Mouse (Mus musculus) heart, adult 2 months (tissue): ENCODE measurements at regions not wholly inside any gene's neighbourhood (a gene's known extent, or its start where the extent isn't known, plus 50 kb on each side); places are given as distances from the start of the nearest gene placed in this dataset.

Experiments
- DNase-seq, 2 experiments: peaks; one replicate each; pipeline ENCODE4 v3.0.0; 2021
- H3K27ac ChIP-seq: fragments of 200-600 bp; 2 replicates; pipeline ENCODE4 v1.8.1; 2022
- H3K27me3 ChIP-seq: fragments of 200-500 bp; 2 replicates; pipeline ENCODE4 v1.6.1; 2012; ENCODE audit warnings: mild to moderate bottlenecking, low read length, inconsistent platforms, mixed read lengths; ENCODE audit not compliant: control insufficient read depth, insufficient read depth
- H3K36me3 ChIP-seq: fragments of 200-500 bp; 2 replicates; pipeline ENCODE4 v1.6.1; 2012; ENCODE audit warnings: low read length, inconsistent platforms; ENCODE audit not compliant: control insufficient read depth, insufficient read depth
- H3K4me1 ChIP-seq: fragments of 200-500 bp; 2 replicates; pipeline ENCODE4 v1.6.1; 2011; ENCODE audit warnings: low read length; ENCODE audit not compliant: control insufficient read depth, insufficient read depth
- H3K4me3 ChIP-seq: fragments of 200-600 bp; 2 replicates; pipeline ENCODE4 v1.8.1; 2022
- H3K79me2 ChIP-seq: fragments of 200-500 bp; replicated peaks from 2 replicates; pipeline ENCODE4 v1.6.1; 2012; ENCODE audit warnings: mild to moderate bottlenecking, inconsistent platforms, low read length, moderate library complexity, mixed read lengths; ENCODE audit not compliant: control insufficient read depth, insufficient read depth
- H3K9ac ChIP-seq: fragments of 200-500 bp; 2 replicates; pipeline ENCODE4 v1.6.1; 2012; ENCODE audit warnings: low read depth, mild to moderate bottlenecking, control low read depth, inconsistent platforms, low read length, mixed read lengths
- CTCF ChIP-seq: fragments of 200-600 bp; IDR thresholded peaks from 2 replicates; pipeline ENCODE4 v1.8.1; 2022; ENCODE audit warnings: antibody characterized with exemption, mild to moderate bottlenecking, moderate library complexity
- EP300 ChIP-seq: fragments of 200-500 bp; IDR thresholded peaks from 2 replicates; pipeline ENCODE4 v1.6.1; 2011; ENCODE audit warnings: low read depth, low read length, control low read depth; ENCODE audit not compliant: insufficient read depth
- POLR2A ChIP-seq: fragments of 200-500 bp; IDR thresholded peaks from 2 replicates; pipeline ENCODE4 v1.6.1; 2011; ENCODE audit warnings: mild to moderate bottlenecking, low read depth, low read length, control low read depth; ENCODE audit not compliant: insufficient read depth
- WGBS: fragments of 180-500 bp; shearing (Covaris S2); methylation state at CpG from one replicate; pipeline ENCODE4 v1.1.7; 2018; 5-methylcytosine and 5-hydroxymethylcytosine counted together
- intact Hi-C: fragments of 180-260 bp; cut with DNase I; formaldehyde crosslinking; loops from one replicate; pipeline ENCODE4 v1.15.1; 2025

GRCm38 (mm10) chr4:22109410-22109809 lies 178.3 kb downstream of the Faxc start:
- 38% methylated on average over 6 of the region's 6 CpGs for WGBS
- Histone ChIP-seq H3K27ac (no peak overlapping the region), H3K79me2 (no peaks in the 10 kb centered on the region), H3K36me3 (no peaks in the 10 kb centered on the region), H3K4me1 (no peaks in the 10 kb centered on the region), H3K4me3 (no peak overlapping the region), H3K27me3 (no peaks in the 10 kb centered on the region), H3K9ac (no peak overlapping the region)
- intact Hi-C loops, result no loop called here
- DNase-seq, result no peak
- TF ChIP-seq EP300 (no peak), CTCF (no peak), POLR2A (no peak)

GRCm38 (mm10) chr4:22110400-22110799 lies 179.3 kb downstream of the Faxc start:
- no peaks in the 10 kb centered on the region for H3K79me2 ChIP-seq
- H3K27me3 ChIP-seq, result no peaks in the 10 kb centered on the region
- no peaks in the 10 kb centered on the region for H3K36me3 ChIP-seq
- no peak for DNase-seq
- no peak overlapping the region for H3K9ac ChIP-seq
- no peak overlapping the region for H3K4me3 ChIP-seq
- no peaks in the 10 kb centered on the region for H3K4me1 ChIP-seq
- TF ChIP-seq POLR2A, result no peak
- no peak for TF ChIP-seq CTCF
- TF ChIP-seq EP300, result no peak
- intact Hi-C loops, result no loop called here
- H3K27ac ChIP-seq, result no peak overlapping the region
- WGBS, result 34% methylated on average over 8 of the region's 8 CpGs

DNA sequence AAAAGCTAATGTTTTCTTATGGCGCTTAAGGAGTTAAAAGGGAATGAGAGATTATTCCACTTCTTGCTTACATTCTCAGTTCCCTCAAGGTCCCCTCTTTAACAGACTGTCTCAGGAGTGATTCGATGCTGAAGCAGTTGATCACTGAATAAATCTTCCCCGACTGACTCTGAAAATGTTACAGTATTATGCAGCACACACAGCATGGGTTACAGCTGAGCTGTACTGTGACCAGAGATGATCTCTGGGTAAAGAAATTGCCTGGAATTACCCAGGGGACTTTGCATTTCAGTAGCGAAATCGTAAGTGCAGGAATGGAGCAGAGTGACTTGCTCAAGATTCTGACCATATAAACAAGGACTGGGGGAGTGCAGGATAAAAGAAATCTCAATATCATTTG lies 181.1 kb downstream of the Faxc start:
- no peak for DNase-seq
- intact Hi-C loops, result no loop called here
- Histone ChIP-seq H3K9ac (no peak overlapping the region), H3K79me2 (no peaks in the 10 kb centered on the region), H3K4me3 (no peak overlapping the region), H3K36me3 (no peaks in the 10 kb centered on the region), H3K4me1 (no peaks in the 10 kb centered on the region), H3K27me3 (no peaks in the 10 kb centered on the region), H3K27ac (no peak overlapping the region)
- WGBS, result 60% methylated on average over 5 of the region's 5 CpGs
- TF ChIP-seq CTCF (no peak), POLR2A (no peak), EP300 (no peak)

GRCm38 (mm10) chr4:22114451-22114850 lies 183.3 kb downstream of the Faxc start:
- no peaks in the 10 kb centered on the region for H3K36me3 ChIP-seq
- intact Hi-C loops, result no loop called here
- TF ChIP-seq CTCF, result no peak
- TF ChIP-seq POLR2A, result no peak
- TF ChIP-seq EP300, result no peak
- no peaks in the 10 kb centered on the region for H3K27me3 ChIP-seq
- H3K9ac ChIP-seq, result no peak overlapping the region
- no peaks in the 10 kb centered on the region for H3K4me1 ChIP-seq
- no peak overlapping the region for H3K27ac ChIP-seq
- no peak for DNase-seq
- H3K79me2 ChIP-seq, result no peaks in the 10 kb centered on the region
- no peak overlapping the region for H3K4me3 ChIP-seq

GRCm38 (mm10) chr4:22119877-22120276 lies 188.7 kb downstream of the Faxc start:
- H3K27ac ChIP-seq, result no peak overlapping the region
- H3K4me3 ChIP-seq, result no peak overlapping the region
- TF ChIP-seq EP300, result no peak
- no peak for TF ChIP-seq CTCF
- TF ChIP-seq POLR2A, result no peak
- no peaks in the 10 kb centered on the region; the same call in 1 of the 2 replicates for H3K4me1 ChIP-seq
- DNase-seq, result no peak
- no peaks in the 10 kb centered on the region for H3K79me2 ChIP-seq
- WGBS, result 49% methylated on average over 3 of the region's 3 CpGs
- no peaks in the 10 kb centered on the region for H3K27me3 ChIP-seq
- no peaks in the 10 kb centered on the region for H3K36me3 ChIP-seq
- intact Hi-C loops, result no loop called here
- H3K9ac ChIP-seq, result no peak overlapping the region

DNA sequence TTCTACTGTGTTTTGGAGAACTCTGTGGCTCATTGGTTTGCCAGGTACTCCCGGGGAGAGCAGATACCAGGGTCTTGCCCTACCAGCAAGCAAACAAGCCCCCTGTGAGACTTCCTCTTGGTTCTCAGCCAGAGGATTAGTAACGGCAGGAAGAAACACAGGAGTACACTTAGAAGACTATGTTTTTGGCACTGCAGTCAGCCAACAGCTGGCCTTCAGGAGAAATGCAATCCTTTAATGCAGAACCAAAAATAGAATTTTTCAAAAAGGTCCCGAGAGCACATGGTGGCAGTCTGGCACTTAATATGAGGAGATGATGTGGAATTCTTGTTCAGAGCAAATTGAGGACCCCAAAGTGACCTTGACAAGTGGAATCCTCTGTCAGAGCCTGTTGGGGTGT lies 189.8 kb downstream of the Faxc start:
- H3K27ac ChIP-seq, result no peak overlapping the region
- H3K4me3 ChIP-seq, result no peak overlapping the region
- intact Hi-C loops, result no loop called here
- no peaks in the 10 kb centered on the region for H3K79me2 ChIP-seq
- no peaks in the 10 kb centered on the region for H3K36me3 ChIP-seq
- H3K4me1 ChIP-seq, result no peaks in the 10 kb centered on the region; the same call in 1 of the 2 replicates
- DNase-seq, result no peak
- H3K9ac ChIP-seq, result no peak overlapping the region
- 1% methylated on average over 3 of the region's 3 CpGs for WGBS
- TF ChIP-seq POLR2A (no peak), EP300 (no peak), CTCF (no peak)
- no peaks in the 10 kb centered on the region for H3K27me3 ChIP-seq

GRCm38 (mm10) chr4:22121397-22121796 lies 190.3 kb downstream of the Faxc start:
- no peak for DNase-seq
- Histone ChIP-seq H3K4me3 (no peak overlapping the region), H3K9ac (no peak overlapping the region), H3K79me2 (no peaks in the 10 kb centered on the region), H3K4me1 (no peaks in the 10 kb centered on the region; the same call in 1 of the 2 replicates), H3K27ac (no peak overlapping the region), H3K27me3 (no peaks in the 10 kb centered on the region), H3K36me3 (no peaks in the 10 kb centered on the region)
- TF ChIP-seq POLR2A (no peak), CTCF (no peak), EP300 (no peak)
- 28% methylated on average over 2 of the region's 2 CpGs for WGBS
- intact Hi-C loops, result no loop called here
